Mouse (Mus musculus) erythroblast, embryonic 14.5 days (primary cell): ENCODE data around the gene Gnb1. TPM values are rescaled to one million over a fixed set of nuclear protein-coding genes. Genes with fewer than 3 reads are reported as not detected.
"Not testable (repeated sequence)": the region's sequence is repeated elsewhere in the genome, so short reads cannot be mapped to it uniquely, and the experiment has no call there.

Source experiments
- H3K27me3 ChIP-seq: 2 replicates; pipeline ENCODE4 v1.6.1; 2012; ENCODE audit warnings: inconsistent platforms; ENCODE audit not compliant: control insufficient read depth
- H3K36me3 ChIP-seq: 2 replicates; pipeline ENCODE4 v1.6.1; 2012; ENCODE audit warnings: mild to moderate bottlenecking, inconsistent platforms; ENCODE audit not compliant: control insufficient read depth
- H3K4me1 ChIP-seq: 2 replicates; pipeline ENCODE4 v1.6.1; 2012; ENCODE audit warnings: inconsistent platforms; ENCODE audit not compliant: control insufficient read depth
- H3K4me3 ChIP-seq: replicated peaks from 2 replicates; pipeline ENCODE3; 2012; ENCODE audit warnings: moderate library complexity, mild to moderate bottlenecking, inconsistent platforms
- H3K9me3 ChIP-seq: 2 replicates; pipeline ENCODE4 v1.6.1; 2012; ENCODE audit warnings: low read length, inconsistent platforms, mixed read lengths; ENCODE audit not compliant: control insufficient read depth
- GATA1 ChIP-seq: IDR thresholded peaks from 2 replicates; pipeline ENCODE4 v1.6.1; 2012; ENCODE audit warnings: low read length, inconsistent platforms, mixed read lengths
- TAL1 ChIP-seq: IDR thresholded peaks from 3 replicates; pipeline ENCODE4 v1.6.1; 2012; ENCODE audit warnings: low read length, inconsistent platforms, mixed read lengths
- polyA plus RNA-seq: library from polyadenylated mRNA; stranded (reverse); fragments of >175 nt; gene quantifications from 2 replicates; pipeline ENCODE4 v1.2.3, GENCODE M21; 2012

Gene Gnb1
- polyA plus RNA-seq, 1 experiment, result 2.9 TPM

- H3K4me1 ChIP-seq, result peaks cover 9% of the 10 kb centered on the region
- peaks cover 21% of the 10 kb centered on the region for H3K27me3 ChIP-seq
- no peaks in the 10 kb centered on the region for H3K36me3 ChIP-seq
- H3K4me3 ChIP-seq, result no peak overlapping the region
- H3K9me3 ChIP-seq, result no peaks in the 10 kb centered on the region
- TF ChIP-seq GATA1, result no peak
- no peak for TF ChIP-seq TAL1
Observed at GRCm38 (mm10) chr4:155467237-155468010, 23.7 kb upstream of the Gnb1 start.

- peak within 1 kb of the TSS; percentile 63 for H3K4me3 ChIP-seq
- peaks cover 9% of the 10 kb centered on the region for H3K4me1 ChIP-seq
- H3K27me3 ChIP-seq, result peaks cover 23% of the 10 kb centered on the region
- TF ChIP-seq GATA1 (no peak), TAL1 (no peak)
- H3K9me3 ChIP-seq, result no peaks in the 10 kb centered on the region
- H3K36me3 ChIP-seq, result no peaks in the 10 kb centered on the region
Observed at GRCm38 (mm10) chr4:155468952-155469351, 22.2 kb upstream of the Gnb1 start, which contains the start of gene Tmem52. Tmem52 (plus strand) TSS chr4:155469114.

DNA sequence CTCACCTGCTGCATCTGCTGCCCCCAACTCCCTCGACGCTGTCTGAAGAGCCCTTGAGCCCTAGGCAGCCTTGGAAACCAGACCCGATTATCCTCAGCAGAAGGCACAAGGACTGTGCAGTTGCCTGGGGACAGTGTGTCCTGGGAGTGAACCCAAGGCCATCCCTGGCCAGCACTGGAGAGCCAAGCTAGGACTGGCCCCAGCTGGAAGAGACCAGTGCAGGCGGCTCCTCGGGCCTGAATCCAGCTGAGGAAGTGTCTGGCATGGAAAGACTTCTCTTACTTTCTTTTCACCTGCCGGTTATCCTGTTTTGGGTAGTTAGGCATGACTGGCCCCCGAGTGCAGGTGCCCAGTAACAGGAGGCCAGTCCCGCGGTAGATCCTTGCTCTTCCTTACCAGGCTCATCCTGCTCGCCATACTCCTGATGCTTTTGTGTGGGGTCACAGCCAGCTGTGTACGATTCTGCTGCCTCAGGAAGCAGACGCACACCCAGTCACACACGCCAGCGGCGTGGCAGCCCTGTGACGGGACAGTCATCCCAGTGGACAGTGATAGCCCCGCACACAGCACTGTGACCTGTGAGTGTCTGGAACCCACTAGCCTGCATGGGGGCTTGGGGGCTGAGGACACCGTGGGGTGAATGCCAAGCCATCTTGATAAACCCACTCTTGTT, 21.4 kb upstream of the Gnb1 start:
- Histone ChIP-seq H3K4me1 (peaks cover 9% of the 10 kb centered on the region), H3K4me3 (peak overlapping the region; percentile 63), H3K36me3 (no peaks in the 10 kb centered on the region), H3K27me3 (peaks cover 23% of the 10 kb centered on the region), H3K9me3 (no peaks in the 10 kb centered on the region)
- TF ChIP-seq TAL1 (no peak), GATA1 (no peak)

- H3K4me3 ChIP-seq, result no peak overlapping the region
- H3K27me3 ChIP-seq, result peaks cover 23% of the 10 kb centered on the region
- no peaks in the 10 kb centered on the region for H3K9me3 ChIP-seq
- H3K36me3 ChIP-seq, result no peaks in the 10 kb centered on the region
- peaks cover 9% of the 10 kb centered on the region for H3K4me1 ChIP-seq
- TF ChIP-seq TAL1 (no peak), GATA1 (no peak)
Observed at GRCm38 (mm10) chr4:155470263-155470953, 20.8 kb upstream of the Gnb1 start.

GRCm38 (mm10) chr4:155470997-155471396, 20.2 kb upstream of the Gnb1 start:
- Histone ChIP-seq H3K9me3 (no peaks in the 10 kb centered on the region), H3K36me3 (no peaks in the 10 kb centered on the region), H3K4me1 (peaks cover 9% of the 10 kb centered on the region), H3K27me3 (peaks cover 23% of the 10 kb centered on the region), H3K4me3 (no peak overlapping the region)
- TF ChIP-seq GATA1, result no peak
- no peak for TF ChIP-seq TAL1

DNA sequence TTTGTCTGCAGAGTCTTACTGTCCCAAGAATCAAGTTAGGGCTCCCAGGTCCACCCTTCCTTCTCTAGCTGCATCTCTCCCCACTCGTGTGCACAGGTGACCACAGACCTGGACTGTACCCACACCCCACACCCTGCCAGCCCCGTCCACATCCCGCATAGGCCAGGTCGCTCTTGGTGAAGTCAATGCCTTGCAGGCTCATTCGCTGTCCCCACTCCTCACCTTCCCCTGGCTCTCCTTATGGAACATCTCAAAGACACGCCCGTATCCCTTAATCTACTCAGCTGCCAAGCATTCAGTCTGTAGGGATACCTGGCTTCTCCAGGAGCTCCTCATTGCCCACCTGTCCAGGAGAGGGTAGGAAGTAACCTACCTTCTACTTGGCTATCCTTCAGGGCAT, 19.8 kb upstream of the Gnb1 start:
- Histone ChIP-seq H3K9me3 (no peaks in the 10 kb centered on the region), H3K4me1 (peaks cover 9% of the 10 kb centered on the region), H3K4me3 (no peak overlapping the region), H3K36me3 (no peaks in the 10 kb centered on the region), H3K27me3 (peaks cover 23% of the 10 kb centered on the region)
- TF ChIP-seq TAL1 (no peak), GATA1 (no peak)

GRCm38 (mm10) chr4:155472716-155473290, 18.4 kb upstream of the Gnb1 start:
- no peak for TF ChIP-seq TAL1
- TF ChIP-seq GATA1, result no peak

GRCm38 (mm10) chr4:155473319-155473718, 17.8 kb upstream of the Gnb1 start:
- TF ChIP-seq TAL1 (no peak), GATA1 (no peak)
- Histone ChIP-seq H3K27me3 (peaks cover 20% of the 10 kb centered on the region), H3K4me1 (peaks cover 9% of the 10 kb centered on the region)

More at GRCm38 (mm10) chr4:155472716-155473290, 18.4 kb upstream of the Gnb1 start:
- no peaks in the 10 kb centered on the region for H3K36me3 ChIP-seq
- peaks cover 9% of the 10 kb centered on the region for H3K4me1 ChIP-seq
- H3K4me3 ChIP-seq, result no peak overlapping the region
- peaks cover 21% of the 10 kb centered on the region for H3K27me3 ChIP-seq
- H3K9me3 ChIP-seq, result no peaks in the 10 kb centered on the region

GRCm38 (mm10) chr4:155473796-155474195, 17.4 kb upstream of the Gnb1 start:
- peaks cover 20% of the 10 kb centered on the region for H3K27me3 ChIP-seq
- not testable (repeated sequence) for H3K9me3 ChIP-seq, H3K4me3 ChIP-seq, H3K4me1 ChIP-seq, H3K36me3 ChIP-seq

More at GRCm38 (mm10) chr4:155473319-155473718, 17.8 kb upstream of the Gnb1 start:
- Histone ChIP-seq H3K36me3 (no peaks in the 10 kb centered on the region), H3K4me3 (no peak overlapping the region), H3K9me3 (no peaks in the 10 kb centered on the region)
